Mouse (Mus musculus) T-helper 2 cell (primary cell): ENCODE data around the gene Trpc7.

Experiments
- in situ Hi-C: fragments of 300-600 bp; cut with MboI, MseI; formaldehyde crosslinking; loops from one replicate; pipeline ENCODE4 v1.15.1; 2025; ENCODE audit warnings: high pct_unique_total_duplicates

Gene Trpc7

GRCm38 (mm10) chr13:56792844-56793243, 102.9 kb downstream of the Trpc7 start:
- in situ Hi-C loops, result loop anchor here (5.0 kb wide), 1 partner anchor 469 kb away; no protein-coding TSS in a partner anchor

DNA sequence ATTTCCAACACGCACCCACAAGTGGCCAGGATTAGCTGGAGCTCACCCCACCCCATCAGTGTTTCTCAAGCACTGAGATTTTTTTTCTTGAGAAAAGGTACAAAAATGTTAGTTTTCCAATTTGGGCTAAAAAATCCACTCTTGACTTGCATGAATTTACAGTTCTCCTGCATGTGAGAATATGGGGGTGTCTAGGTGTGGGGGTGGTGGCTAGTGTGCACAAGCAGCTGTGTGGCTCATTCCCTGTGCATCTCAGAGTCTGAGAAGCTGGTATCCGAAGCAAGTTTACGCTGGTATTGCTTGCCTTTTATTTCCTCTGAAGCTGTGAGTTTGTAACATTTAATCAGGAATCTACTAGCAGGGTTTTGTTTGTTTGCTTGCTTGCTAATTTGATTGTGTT, 105.1 kb downstream of the Trpc7 start:
- in situ Hi-C loops, result loop anchor here (5.0 kb wide), 1 partner anchor 472 kb away; no protein-coding TSS in a partner anchor

DNA sequence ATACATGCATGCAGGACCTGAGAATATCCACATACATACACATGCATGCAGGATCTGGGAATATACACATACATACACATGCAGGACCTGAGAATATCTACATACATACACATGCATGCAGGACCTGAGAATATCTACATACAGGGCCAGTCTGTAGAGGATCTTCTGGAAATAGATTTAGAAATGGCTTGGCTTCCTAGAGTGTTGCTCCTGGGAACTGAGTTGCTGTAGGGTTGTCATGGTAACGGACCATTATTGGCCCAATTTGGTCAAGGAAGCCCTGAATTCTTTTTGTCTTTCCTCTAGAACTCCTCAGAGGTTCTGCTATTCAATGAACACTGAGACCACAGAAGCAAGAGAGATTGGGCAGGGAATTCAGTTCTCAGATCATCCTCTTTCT, 113.2 kb downstream of the Trpc7 start:
- in situ Hi-C loops, result no loop called here

DNA sequence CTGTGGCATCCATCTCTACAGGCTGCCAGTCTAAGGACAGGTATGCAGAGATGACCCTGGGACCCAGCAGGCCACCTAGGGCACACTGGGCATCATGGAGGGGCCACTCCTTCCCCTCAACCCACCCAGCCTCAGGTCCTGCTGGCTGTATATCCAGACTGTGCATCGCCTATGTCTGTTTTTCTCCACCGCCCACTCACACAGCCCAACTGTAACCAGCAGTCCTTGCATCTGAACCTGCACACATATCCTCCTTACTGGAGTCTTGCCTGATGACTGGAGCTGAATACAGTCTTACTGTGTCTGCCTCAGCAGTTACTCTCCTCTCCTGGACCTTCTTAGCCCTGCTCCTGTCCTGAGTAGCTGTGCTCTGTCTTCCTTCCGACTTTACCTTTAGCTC, 114.1 kb downstream of the Trpc7 start:
- in situ Hi-C loops, result no loop called here

DNA sequence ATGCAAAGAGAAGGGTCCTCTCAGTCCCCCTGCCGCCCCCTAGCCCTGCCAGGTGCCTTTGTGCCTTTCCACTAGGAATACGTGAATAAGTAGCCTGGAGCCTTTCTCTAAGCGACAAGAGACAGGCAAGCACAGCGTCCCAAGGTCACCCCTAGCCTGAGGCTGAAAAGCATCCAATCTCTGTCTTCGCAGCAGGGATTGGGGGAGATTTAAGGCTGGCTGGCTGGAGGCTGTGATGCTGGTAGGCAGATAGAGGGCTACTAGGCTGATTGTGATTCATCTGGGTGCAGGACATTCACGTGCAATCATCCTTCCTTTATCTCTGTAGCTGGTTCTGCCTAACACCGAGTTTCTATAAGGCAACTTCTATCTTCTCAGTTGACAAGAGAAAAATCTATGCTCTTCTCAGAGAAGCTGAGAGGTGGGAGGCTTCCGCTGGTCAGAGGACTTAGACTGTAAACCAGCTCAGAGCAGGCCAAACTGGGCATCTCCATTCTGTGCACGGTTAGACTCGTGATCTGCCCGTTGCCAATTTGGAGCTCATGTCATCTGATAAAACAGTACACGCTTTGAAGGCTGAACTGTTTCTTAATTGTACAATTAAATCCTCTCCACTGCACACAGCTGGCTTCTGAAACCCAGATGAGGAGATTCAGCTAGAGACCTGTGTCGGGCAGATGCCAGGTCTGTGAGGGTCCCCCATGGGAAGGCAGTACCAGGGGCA, 114.9 kb downstream of the Trpc7 start:
- in situ Hi-C loops, result no loop called here

- in situ Hi-C loops, result no loop called here
Measured at GRCm38 (mm10) chr13:56774304-56774703, 121.5 kb downstream of the Trpc7 start.

DNA sequence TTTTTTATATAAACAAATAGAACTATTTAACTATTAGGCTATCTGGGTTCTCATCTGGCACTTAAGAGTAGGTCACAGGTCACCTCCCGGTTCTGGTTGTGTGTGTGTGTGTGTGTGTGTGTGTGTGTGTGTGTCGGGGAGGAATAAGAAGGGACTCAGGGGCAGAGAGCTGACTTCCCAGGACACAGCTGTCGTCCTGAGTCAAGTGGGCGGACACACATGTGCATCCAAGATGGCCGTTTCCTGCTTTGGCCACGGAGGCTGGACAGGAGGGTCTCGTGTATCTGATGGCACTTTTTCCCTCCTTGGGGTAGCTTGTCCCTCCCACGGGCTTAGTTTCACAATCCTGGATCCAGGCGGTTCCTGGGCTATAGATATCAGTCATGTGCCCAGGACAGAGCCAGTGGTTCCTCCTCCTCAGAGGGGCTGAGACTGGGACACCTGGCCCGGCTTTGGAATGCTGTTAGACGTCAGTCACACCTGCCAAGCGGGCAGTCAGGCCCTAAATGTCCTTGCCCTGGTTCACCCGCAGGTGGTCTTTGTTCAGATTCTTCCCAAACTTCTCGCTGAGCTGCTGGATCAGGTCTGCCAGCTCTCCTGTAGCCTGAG, 122.4 kb downstream of the Trpc7 start:
- in situ Hi-C loops, result no loop called here

- in situ Hi-C loops, result no loop called here
Measured at GRCm38 (mm10) chr13:56772592-56772991, 123.2 kb downstream of the Trpc7 start.

- in situ Hi-C loops, result no loop called here
Measured at GRCm38 (mm10) chr13:56770786-56771185, 125.0 kb downstream of the Trpc7 start.

- in situ Hi-C loops, result no loop called here
Measured at GRCm38 (mm10) chr13:56770136-56770578, 125.6 kb downstream of the Trpc7 start.

GRCm38 (mm10) chr13:56769431-56769830, 126.4 kb downstream of the Trpc7 start:
- in situ Hi-C loops, result loop anchor here (5.0 kb wide), 1 partner anchor 292 kb away; no protein-coding TSS in a partner anchor

- in situ Hi-C loops, result loop anchor here (5.0 kb wide), 1 partner anchor 289 kb away; no protein-coding TSS in a partner anchor
Measured at GRCm38 (mm10) chr13:56766211-56766610, 129.6 kb downstream of the Trpc7 start.

GRCm38 (mm10) chr13:56765284-56766032, 130.3 kb downstream of the Trpc7 start:
- in situ Hi-C loops, result loop anchor here (5.0 kb wide), 1 partner anchor 288 kb away; no protein-coding TSS in a partner anchor

DNA sequence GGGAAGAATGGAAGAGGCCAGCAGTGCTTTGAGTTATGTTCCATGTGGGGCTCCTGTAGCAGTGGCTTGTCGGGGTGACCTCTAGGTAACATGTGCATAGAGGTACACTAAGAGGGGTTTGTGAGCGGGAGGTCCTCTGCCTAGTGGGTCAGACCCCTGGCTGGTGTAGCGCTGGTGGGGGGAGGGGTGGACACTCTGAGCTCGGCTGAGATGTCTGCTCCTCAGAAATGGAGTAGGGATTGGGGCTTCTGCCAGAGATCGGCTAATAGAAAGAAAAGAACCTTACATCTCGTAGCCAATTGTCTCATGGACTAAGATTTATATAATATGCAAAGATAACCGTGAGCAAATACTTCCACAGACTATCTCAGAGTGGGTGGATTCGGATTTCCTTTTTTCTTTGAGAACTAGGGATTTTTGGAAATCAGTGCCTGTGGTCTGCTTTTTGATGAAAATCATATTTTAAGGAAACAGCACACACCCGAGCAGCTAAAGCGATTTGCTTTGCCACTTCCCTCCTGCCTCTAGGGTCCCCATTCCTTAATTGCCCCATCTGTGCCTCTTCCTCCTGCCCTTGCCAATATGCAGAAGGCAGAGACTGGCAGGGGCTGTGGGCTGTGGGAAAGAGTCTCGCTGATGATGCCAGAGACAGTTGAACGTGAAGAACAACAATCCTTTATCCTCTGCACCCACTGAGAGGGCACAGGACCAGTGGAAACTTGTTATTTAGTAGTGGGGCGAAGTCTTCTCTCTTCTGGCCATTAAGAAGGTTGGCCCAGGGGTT, 133.2 kb downstream of the Trpc7 start:
- in situ Hi-C loops, result no loop called here

DNA sequence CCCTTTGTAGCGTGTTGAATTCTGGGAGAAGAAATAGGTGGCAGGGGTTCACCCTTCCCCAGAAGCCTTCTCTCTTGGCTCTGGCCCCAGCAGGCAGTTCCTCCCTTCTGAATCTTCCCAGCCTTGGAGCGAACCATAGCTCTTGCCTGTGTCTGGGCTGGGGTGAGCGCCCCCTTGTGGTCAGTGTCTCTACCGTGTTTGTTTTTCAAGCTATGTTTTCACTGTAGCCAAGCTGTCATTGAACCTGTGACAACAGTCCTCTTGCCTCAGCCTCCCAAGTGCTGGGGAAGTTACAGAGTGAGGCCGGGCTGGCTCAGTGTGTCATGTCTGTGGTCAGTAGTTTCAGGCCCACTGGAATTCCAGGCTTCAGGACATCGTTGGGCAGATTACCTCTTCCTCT, 137.3 kb downstream of the Trpc7 start:
- in situ Hi-C loops, result no loop called here

DNA sequence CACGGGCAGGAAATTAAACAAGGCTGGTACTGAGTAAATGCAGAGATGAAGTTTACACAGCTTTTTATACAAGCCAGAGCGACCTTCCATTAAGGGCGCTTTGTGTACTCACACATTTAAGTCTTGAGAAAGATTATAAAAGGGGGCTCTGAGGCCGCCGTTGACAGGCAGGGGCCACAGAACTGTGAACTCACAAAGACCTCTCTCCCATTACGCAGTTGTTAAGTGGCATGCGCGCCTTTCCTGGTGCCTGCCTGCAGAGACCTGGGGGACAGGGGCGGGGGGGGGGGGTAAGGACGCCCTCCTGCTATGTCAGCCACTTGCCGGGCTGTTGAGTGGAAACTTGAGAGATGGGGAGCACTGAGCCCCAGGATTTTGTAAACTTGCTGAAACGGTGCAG, 138.6 kb downstream of the Trpc7 start:
- in situ Hi-C loops, result no loop called here

- in situ Hi-C loops, result no loop called here
Measured at GRCm38 (mm10) chr13:56755871-56756270, 139.9 kb downstream of the Trpc7 start.

GRCm38 (mm10) chr13:56753192-56753951, 142.4 kb downstream of the Trpc7 start, which contains the start of gene Gm45623:
Gm45623 (minus strand) TSS chr13:56753827.
- in situ Hi-C loops, result no loop called here

GRCm38 (mm10) chr13:56752474-56753191, 143.2 kb downstream of the Trpc7 start:
- in situ Hi-C loops, result no loop called here

DNA sequence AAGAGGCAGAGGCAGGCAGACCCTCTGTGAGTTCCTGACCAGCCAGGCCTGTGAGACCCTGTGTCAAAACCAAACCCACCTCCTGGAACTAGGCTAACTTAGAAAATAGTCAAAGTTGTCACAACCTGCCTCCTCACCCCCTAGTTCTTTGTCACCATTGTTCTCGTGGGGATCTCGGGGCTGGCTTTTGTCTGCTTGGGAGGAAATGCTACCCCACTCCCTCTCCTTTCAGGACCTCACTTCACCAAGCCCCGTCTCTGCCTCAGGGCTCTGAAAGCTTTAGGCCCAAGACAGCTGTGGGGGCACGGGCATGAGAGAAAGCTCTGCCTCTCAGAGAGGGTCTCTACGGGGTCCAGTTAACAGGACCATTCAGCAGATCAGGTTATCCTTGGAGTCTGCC, 144.0 kb downstream of the Trpc7 start:
- in situ Hi-C loops, result no loop called here
